In genomic region chr7:126236794-126237192, GRCm38 (mm10) we compare ENCODE assay signal across 13 mouse cellular contexts. TPM values are rescaled to one million over a fixed set of nuclear protein-coding genes. Genes with fewer than 3 reads are reported as not detected.
DNase-seq lines count a peak whose midpoint lies in the region; ATAC-seq and TF ChIP-seq lines count a peak whose summit lies in the region.
"Had no signal": no experiment of that assay in that cellular context is flagged by ENCODE, and none has a peak within 500 bp of the region (broad histone marks: within the 10 kb centered on the region; RNA-seq: fewer than 3 reads in every experiment).

No protein-coding gene starts in this region.

- H3K27me3 ChIP-seq in forebrain, postnatal 0 days (ENCODE audit: insufficient read depth, low read length): no peaks in the 10 kb centered on the region
- H3K27me3 ChIP-seq in forebrain, embryonic 10.5 days (ENCODE audit: poor library complexity, severe bottlenecking): peaks cover 5% of the 10 kb centered on the region; the same call in 1 of the 2 replicates
- H3K27me3 ChIP-seq in liver, embryonic 16.5 days (ENCODE audit: control insufficient read depth, insufficient read depth, low read depth, low read length): no peaks in the 10 kb centered on the region
- H3K27me3 ChIP-seq: embryonic facial prominence, embryonic 12.5 days; limb, embryonic 13.5 days had no signal

- no peaks in the 10 kb centered on the region for H3K4me1 ChIP-seq in forebrain, postnatal 0 days (ENCODE audit: insufficient read depth)
- H3K4me1 ChIP-seq in forebrain, embryonic 10.5 days: peaks cover 5% of the 10 kb centered on the region
- peaks cover 2% of the 10 kb centered on the region; the same call in 1 of the 2 replicates for H3K4me1 ChIP-seq in liver, embryonic 16.5 days (ENCODE audit: control insufficient read depth, low read depth, low read length)
- H3K4me1 ChIP-seq: embryonic facial prominence, embryonic 12.5 days; limb, embryonic 13.5 days had no signal

- ATAC-seq in forebrain, postnatal 0 days: peak; percentile 76
- peak; percentile 47; the same call in 1 of the 2 replicates for ATAC-seq in liver, embryonic 16.5 days (ENCODE audit: low read depth)
- no peak for ATAC-seq in monocyte, adult 5-6 weeks (replicated peaks; ENCODE audit: insufficient number of reproducible peaks, low FRiP score, low TSS enrichment, poor library complexity, severe bottlenecking)
- ATAC-seq: hindbrain, postnatal 0 days had no signal

- no peak overlapping the region for H3K4me2 ChIP-seq in forebrain, postnatal 0 days (ENCODE audit: low read depth)
- H3K4me2 ChIP-seq in liver, embryonic 16.5 days (ENCODE audit: low read depth, low read length): no peak overlapping the region
- H3K4me2 ChIP-seq: embryonic facial prominence, embryonic 12.5 days; limb, embryonic 13.5 days had no signal

- DNase-seq in forebrain, postnatal 0 days: peak; percentile 34
- no peak for DNase-seq in forebrain, embryonic 10.5 days (ENCODE audit: extremely low spot score, low spot score)
- DNase-seq in thymus, postnatal 4 days: peak; percentile 38
- DNase-seq in thymus, adult 18-20 months: no peak
- no peak for DNase-seq in lung, adult 18-20 months
- DNase-seq in cerebellum, adult 11-12 months: no peak
- DNase-seq: adrenal gland, postnatal 10 days; lung, postnatal 36 days had no signal

- H3K9me3 ChIP-seq in forebrain, postnatal 0 days (ENCODE audit: low read length): no peaks in the 10 kb centered on the region
- no peaks in the 10 kb centered on the region for H3K9me3 ChIP-seq in forebrain, embryonic 10.5 days
- H3K9me3 ChIP-seq in liver, embryonic 16.5 days (replicated peaks; ENCODE audit: control insufficient read depth, low read length): no peaks in the 10 kb centered on the region
- H3K9me3 ChIP-seq: embryonic facial prominence, embryonic 12.5 days; limb, embryonic 13.5 days had no signal

- H3K9ac ChIP-seq in forebrain, postnatal 0 days: no peak overlapping the region
- H3K9ac ChIP-seq in liver, embryonic 16.5 days (ENCODE audit: low read depth, low read length): no peak overlapping the region
- H3K9ac ChIP-seq: embryonic facial prominence, embryonic 12.5 days; limb, embryonic 13.5 days had no signal

- no peak for TF ChIP-seq CTCF in forebrain, postnatal 0 days (IDR thresholded peaks at IDR 0.05; ENCODE audit: low read depth)

- no peaks in the 10 kb centered on the region for H3K36me3 ChIP-seq in forebrain, postnatal 0 days (ENCODE audit: insufficient read depth)
- no peaks in the 10 kb centered on the region for H3K36me3 ChIP-seq in forebrain, embryonic 10.5 days (replicated peaks)
- no peaks in the 10 kb centered on the region for H3K36me3 ChIP-seq in liver, embryonic 16.5 days (ENCODE audit: control insufficient read depth, insufficient read depth)
- H3K36me3 ChIP-seq: embryonic facial prominence, embryonic 12.5 days; limb, embryonic 13.5 days had no signal

- no peak overlapping the region for H3K4me3 ChIP-seq in forebrain, postnatal 0 days (ENCODE audit: low read depth, low read length)
- H3K4me3 ChIP-seq in forebrain, embryonic 10.5 days: no peak overlapping the region
- H3K4me3 ChIP-seq in liver, embryonic 16.5 days (ENCODE audit: low read depth, low read length): no peak overlapping the region
- H3K4me3 ChIP-seq: embryonic facial prominence, embryonic 12.5 days; limb, embryonic 13.5 days had no signal

- WGBS in forebrain, postnatal 0 days: 66% methylated on average over 5 of the region's 5 CpGs
- 87% methylated on average over 5 of the region's 5 CpGs for WGBS in forebrain, embryonic 10.5 days
- WGBS in liver, embryonic 16.5 days (ENCODE audit: insufficient replicate concordance): 28% methylated on average over 5 of the region's 5 CpGs

- H3K27ac ChIP-seq in forebrain, postnatal 0 days (ENCODE audit: low read depth, low read length): 0 out of 2 replicates have a peak overlapping the region, but pooled peaks have one; percentile 16
- no peak overlapping the region for H3K27ac ChIP-seq in forebrain, embryonic 10.5 days
- H3K27ac ChIP-seq in liver, embryonic 16.5 days (ENCODE audit: low read length): no peak overlapping the region
- H3K27ac ChIP-seq: embryonic facial prominence, embryonic 12.5 days; hindbrain, postnatal 0 days; limb, embryonic 13.5 days had no signal

RNA-seq across cellular contexts. Expression of gene Sbk1, which starts 35.6 kb away (rescaled TPM):
- 445 and 497 TPM in 2 replicates for total RNA-seq in forebrain, postnatal 0 days (2014; rRNA removed)
- polyA plus RNA-seq in forebrain, postnatal 0 days (2015; fragmentation: Nextera tagmentation; extraction: Ambion mirVana): 204 and 224 TPM in 2 replicates
- polyA plus RNA-seq in forebrain, embryonic 10.5 days (2016; fragmentation: Nextera tagmentation; extraction: Ambion mirVana): 79.1 and 83.0 TPM in 2 replicates
- polyA plus RNA-seq in liver, embryonic 16.5 days (2015; fragmentation: Nextera tagmentation; extraction: Ambion mirVana): 1.1 and 1.5 TPM in 2 replicates
- total RNA-seq in monocyte, adult 5-6 weeks (2017): 15.4 to 20.7 TPM (median 16.7 TPM) in 3 replicates

RNA-seq across cellular contexts. Expression of gene Xpo6, which starts 36.5 kb away (rescaled TPM):
- total RNA-seq in forebrain, postnatal 0 days (2014; rRNA removed): 70.6 and 81.4 TPM in 2 replicates
- 29.8 and 42.8 TPM in 2 replicates for polyA plus RNA-seq in forebrain, postnatal 0 days (2015; fragmentation: Nextera tagmentation; extraction: Ambion mirVana)
- 65.5 and 70.1 TPM in 2 replicates for polyA plus RNA-seq in forebrain, embryonic 10.5 days (2016; fragmentation: Nextera tagmentation; extraction: Ambion mirVana)
- polyA plus RNA-seq in liver, embryonic 16.5 days (2015; fragmentation: Nextera tagmentation; extraction: Ambion mirVana): 12.2 and 17.7 TPM in 2 replicates
- total RNA-seq in monocyte, adult 5-6 weeks (2017): 62.9 to 79.9 TPM (median 73.8 TPM) in 3 replicates

Comparison
In these comparisons a context has a peak if more than half of its experiments do, and no peak if none do; other contexts are left out.
1. DNase-seq: peak in forebrain, postnatal 0 days (single experiment) and thymus, postnatal 4 days (single experiment); none in forebrain, embryonic 10.5 days (single experiment), thymus, adult 18-20 months (0 of 2), lung, adult 18-20 months (0 of 2) and cerebellum, adult 11-12 months (single experiment).
2. RNA of gene Sbk1, which starts 35.6 kb away (polyA plus RNA-seq): 204 to 224 TPM in forebrain, postnatal 0 days and 79.1 to 83.0 TPM in forebrain, embryonic 10.5 days; 1.1 to 1.5 TPM in liver, embryonic 16.5 days; every median in the first group is over 10 times any median in the second.